Mouse (Mus musculus): ENCODE data around the gene Lcmt2.
"Not testable (repeated sequence)": the region's sequence is repeated elsewhere in the genome, so short reads cannot be mapped to it uniquely, and the experiment has no call there.

Lcmt2 gene

DNA sequence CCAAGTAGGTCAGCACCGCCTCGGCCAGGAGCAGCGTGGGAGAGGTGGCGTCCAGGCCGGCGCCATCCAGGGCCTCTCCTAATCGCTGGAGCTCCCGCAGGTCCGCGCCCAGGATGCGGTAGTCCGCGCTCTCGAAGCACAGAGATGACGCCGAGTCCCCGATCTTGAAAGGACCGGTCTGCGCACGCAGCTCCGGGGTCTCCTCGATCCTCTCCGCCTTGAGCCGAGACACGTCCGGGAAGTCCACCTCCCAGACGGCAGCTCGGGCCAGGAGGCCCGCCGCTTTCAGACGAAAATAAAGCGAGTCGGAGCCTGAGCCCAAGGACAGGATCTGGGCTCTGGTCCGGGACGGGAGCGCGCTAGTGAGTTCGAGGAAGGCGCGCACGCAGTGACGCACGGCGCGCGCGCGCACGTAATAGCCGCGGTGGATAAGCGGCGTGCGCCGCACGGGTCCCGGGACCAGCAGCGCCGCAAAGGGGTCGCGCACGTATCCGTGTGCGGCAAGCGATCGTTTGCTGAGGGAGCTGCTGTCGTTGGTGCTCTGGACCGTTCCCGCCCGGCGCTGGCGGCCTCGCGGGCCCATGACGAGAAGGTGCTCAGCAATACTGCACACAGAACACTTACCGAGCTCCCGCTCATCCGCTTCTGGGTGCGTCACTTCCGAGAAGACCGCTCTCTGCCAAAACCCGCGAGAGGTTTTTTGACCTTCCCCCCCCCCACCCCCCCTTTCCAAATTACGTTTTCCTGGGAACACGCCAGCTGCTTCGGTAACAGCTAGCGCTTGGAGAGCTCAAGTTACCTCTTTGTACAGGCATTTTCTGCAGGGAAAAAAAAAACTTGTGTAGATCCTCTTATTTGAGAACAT is at the start of gene Lcmt2, which contains the start of gene Adal:
Lcmt2 (minus strand) TSS at position 636 of the 865 bp plus-strand sequence.
Adal (plus strand) TSS at position 411 of the 865 bp plus-strand sequence.
- DNase-seq (ENCODE audit: low spot score), result peak; percentile 93

- DNase-seq (ENCODE audit: low spot score), result peak; percentile 13
Observed at GRCm38 (mm10) chr2:121188530-121188929, 48.1 kb upstream of the Lcmt2 start.

GRCm38 (mm10) chr2:121184142-121184541 is 43.7 kb upstream of the Lcmt2 start:
- DNase-seq (ENCODE audit: low spot score), result no peak

- DNase-seq (ENCODE audit: low spot score), result no peak
Observed at GRCm38 (mm10) chr2:121183431-121183830, 43.0 kb upstream of the Lcmt2 start.

GRCm38 (mm10) chr2:121178828-121179479 is 38.5 kb upstream of the Lcmt2 start:
- no peak for DNase-seq (ENCODE audit: low spot score)

DNA sequence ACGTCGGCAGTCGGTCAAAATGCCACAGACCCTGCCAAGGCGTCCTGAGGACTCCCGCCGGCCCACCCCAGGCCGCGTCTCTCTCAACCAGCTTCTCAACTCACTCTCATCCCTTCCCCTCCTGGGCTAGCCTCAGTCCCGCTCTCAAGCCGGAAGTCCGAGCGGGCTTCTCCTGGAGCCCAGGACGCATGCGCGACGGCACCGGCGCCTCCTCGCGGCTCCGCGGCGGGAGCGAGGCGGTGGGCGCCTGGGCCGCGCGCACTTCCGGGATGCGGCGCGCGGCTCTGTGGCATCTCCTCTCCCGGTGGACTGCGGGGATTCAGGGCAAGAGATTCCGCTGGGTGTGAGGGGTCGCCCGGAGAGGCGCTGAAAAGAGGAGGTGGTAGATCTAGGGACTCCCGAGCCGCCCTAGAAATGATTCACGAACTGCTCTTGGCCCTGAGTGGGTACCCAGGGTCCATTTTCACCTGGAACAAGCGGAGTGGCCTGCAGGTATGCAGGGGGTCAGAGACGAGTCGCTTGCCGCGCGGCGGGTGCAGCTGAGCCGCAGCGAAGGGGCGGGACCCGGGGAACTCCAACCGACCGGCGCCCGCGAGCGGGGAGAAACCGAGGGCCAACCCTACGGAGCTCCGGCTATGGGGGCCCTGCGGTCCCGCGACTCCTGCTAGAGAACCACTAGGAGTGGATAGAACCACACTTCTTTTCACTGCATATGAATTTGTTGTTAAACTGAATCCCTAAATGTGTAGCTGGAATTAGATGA is 30.7 kb upstream of the Lcmt2 start, which contains the start of gene Zscan29:
Zscan29 (minus strand) TSS at position 146 of the 763 bp plus-strand sequence.
- DNase-seq (ENCODE audit: low spot score), result peak; percentile 95

GRCm38 (mm10) chr2:121170481-121170971 is 30.1 kb upstream of the Lcmt2 start, which contains the start of gene Tubgcp4:
Gene Tubgcp4 (plus strand): TSS chr2:121170654.
- peak; percentile 65 for DNase-seq (ENCODE audit: low spot score)

DNA sequence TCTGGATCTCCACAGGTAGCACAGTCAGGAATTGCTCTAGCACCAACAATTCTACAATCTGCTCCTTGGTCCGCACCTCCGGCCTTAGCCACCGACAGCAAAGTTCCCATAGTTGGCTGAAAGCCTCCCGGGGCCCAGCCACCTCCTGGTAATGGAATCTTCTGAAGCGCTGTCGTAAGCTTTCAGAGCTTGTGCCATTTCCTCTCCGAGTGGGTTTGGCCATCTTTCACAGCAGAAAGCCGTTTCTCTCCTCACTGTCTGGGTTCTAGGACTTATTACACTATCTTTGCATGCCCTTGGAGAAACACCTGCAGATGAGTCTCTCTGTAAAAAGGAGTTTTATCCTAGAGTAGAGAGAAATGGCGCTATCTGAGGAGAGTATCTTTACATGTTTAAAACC is 29.4 kb upstream of the Lcmt2 start:
- DNase-seq (ENCODE audit: low spot score), result peak; percentile 7

GRCm38 (mm10) chr2:121169173-121169572 is 28.7 kb upstream of the Lcmt2 start:
- DNase-seq (ENCODE audit: low spot score), result no peak

DNA sequence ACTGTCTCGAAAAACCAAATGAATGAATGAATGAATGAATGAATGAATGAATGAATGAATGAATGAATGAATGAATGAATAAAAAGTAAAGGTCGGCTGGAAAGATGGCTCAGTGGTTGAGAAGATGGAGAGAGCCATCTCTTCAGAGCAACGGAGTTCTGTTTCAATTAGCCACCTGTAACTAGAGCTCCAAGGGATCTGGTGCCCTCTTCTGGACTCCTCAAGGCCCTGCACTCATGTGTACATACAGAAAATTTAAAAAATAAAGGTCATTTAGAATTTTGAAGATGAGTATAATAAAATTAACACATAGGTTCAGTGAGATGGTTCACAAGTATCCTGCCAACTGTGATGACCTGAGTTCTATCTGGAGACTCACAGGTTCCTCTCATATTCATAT is 12.6 kb upstream of the Lcmt2 start:
- peak; percentile 13 for DNase-seq (ENCODE audit: low spot score)

DNA sequence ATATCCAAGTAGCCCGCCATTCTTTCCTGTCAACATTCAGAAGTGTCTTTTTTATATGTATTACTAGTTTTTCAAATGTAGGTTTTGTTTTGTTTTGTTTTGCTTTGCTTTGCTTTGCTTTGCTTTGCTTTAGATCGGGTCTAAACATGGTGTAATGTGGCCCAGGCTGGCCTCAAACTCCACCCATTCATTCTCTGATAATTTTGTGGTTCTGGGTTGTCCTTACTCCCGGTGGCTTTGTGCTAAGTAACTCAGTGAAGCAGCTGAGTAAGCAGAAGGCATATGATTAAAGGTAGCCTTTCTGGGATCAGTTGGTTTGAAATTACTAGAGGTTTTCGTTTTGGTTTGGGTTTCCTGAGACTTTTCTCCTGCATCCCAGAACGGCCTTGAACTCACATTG is 9.2 kb upstream of the Lcmt2 start:
- DNase-seq (ENCODE audit: low spot score), result no peak

DNA sequence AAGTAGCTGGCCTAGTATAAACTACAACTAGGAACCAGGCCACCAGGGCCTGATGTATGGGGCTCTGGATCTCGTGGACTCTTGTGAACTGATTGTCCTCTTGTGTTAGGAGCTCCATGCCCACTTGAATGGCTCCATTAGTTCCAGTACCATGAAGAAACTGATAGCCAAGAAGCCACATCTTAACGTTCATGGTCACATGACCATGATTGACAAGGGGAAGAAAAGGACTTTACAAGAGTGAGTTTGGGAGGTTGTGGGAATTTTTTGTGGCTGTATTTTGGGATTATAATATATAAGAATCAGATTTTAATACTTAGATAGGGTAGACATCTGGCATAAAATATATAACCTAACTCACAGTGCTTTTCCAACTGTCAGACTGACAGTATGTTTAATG is 2.0 kb upstream of the Lcmt2 start:
- no peak for DNase-seq (ENCODE audit: low spot score)

DNA sequence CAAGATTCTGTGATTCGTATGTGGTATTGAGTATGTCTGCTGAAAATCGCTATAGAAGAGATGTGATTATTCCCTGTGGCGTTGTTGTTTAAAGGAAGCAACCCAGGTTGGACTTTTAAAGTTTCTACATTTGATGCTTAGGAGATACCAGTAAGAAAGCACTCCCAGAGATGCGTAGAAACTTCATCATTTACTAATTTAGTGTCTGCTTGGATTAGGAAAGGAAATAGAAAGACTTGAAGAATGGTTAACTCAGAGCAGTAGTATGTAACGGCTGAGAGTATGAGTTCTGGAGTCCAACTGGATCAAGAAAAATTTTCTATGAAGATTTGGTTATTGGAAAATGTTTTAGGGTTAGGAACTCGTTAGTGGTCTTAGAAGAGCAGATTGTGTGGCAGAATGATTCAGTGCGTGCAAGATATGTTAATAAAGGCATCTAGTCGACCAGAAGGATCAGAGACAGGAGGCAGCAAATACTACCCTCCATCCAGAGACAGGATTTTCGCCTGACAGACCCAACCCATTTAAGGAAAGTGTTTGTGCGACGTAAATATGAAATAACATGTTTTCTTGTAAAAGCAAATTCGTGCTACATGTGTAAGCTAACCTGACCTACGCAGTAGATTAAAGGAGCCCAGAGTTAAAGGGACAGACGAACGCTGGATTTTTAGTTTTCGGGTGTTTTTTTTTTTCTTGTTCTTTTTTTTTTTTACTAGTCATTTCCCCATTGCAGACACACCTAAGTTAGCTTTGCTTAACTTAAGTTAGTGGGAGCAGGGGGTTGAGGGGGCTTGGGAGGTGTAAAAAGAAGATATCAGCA is 973 bp upstream of the Lcmt2 start:
- DNase-seq (ENCODE audit: low spot score), result no peak

DNA sequence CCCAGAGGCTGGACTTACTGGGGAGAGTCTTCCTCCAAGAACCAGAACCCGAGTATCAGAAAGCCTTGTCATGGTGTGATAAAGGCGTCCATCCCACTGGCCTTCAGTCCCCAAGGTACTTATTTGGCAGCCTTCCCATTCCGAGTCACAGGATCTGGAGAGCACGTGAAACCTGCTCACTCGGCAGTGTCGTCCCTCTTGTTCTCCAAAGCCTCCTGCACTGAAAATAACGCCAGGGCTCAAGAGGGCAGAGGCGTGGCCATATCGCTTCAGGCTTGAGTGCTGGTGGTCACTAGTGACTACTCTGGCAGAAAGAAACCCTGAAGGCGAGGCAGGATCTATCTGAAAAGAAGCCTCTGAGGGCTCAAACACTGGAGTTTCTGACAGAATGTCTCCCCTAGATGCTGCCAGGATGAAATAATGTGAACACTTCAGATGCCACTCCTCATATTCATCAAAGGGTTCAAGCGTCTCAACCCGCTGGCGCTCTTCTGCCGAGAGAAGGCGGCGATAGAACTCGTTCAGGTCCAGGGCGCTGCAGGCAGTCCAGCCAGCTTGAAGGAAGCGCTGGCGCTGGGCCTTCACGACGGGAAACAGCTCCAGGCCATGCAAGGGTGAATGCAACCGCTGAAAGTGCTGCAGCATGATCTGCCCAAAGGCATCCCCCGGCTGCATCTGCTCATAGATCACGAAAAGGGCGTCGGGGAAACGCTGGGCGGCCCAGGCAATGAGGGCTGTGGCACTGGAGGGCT is 1.0 kb downstream of the Lcmt2 start:
- DNase-seq (ENCODE audit: low spot score), result no peak

- DNase-seq (ENCODE audit: low spot score), result no peak
Observed at GRCm38 (mm10) chr2:121137371-121137770, 3.1 kb downstream of the Lcmt2 start.

DNA sequence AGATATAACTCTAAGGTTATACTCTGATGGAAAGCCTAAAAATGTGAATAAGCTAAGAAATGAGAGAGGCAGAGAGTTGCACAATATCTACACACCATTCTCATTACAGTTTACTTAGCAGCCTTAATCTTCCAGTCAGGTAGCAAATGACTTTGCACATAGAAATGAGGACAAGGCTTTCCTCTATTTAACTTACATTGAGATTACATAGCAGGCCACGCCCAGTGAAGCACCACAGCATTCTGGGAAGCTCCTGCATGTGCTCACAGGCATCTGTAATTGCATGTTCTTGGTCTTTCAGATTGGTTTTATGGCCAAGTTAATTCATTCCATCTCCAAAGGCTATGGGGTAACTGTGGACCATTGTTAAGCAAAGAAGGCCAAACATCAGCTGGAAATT is 7.6 kb downstream of the Lcmt2 start:
- DNase-seq (ENCODE audit: low spot score), result no peak

DNA sequence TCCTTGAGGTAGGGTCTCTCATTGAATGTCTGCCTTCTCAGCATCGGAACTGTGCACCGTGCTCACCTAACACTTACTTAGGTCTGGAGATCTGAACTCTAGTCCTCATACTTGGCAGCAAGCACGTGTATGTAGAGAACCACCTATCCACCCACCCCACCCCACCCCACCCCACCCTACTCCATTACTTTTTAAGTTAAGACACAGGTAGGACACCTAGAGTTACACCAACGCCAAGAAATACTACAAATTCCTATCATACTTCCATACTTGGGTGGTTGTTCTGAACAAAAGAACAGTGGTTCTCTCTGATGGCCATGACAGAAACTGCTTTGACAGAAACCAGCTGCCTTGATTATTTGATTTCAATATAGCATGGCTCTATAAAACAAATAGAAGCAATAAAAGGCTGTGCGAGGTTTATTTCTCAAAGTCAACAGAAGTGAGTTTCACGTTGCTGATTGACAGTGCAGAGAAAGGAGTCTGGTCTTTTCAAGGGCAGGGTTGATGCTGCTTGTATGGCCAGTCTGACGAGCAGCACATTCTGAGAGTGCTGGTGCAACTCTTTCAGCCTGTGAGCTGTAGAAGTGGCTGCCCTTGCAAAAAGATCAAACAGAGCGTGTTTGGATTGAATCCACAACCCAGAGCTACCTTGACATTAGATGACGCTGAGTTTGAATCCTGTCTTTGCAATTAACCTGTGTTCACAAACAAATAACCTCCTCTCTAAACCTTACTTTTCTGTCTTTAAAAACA is 11.4 kb downstream of the Lcmt2 start:
- DNase-seq (ENCODE audit: low spot score), result no peak

GRCm38 (mm10) chr2:121127536-121127935 is 12.9 kb downstream of the Lcmt2 start:
- no peak for DNase-seq (ENCODE audit: low spot score)

- not testable (repeated sequence) for DNase-seq (ENCODE audit: low spot score)
Observed at GRCm38 (mm10) chr2:121126302-121126701, 14.2 kb downstream of the Lcmt2 start.

GRCm38 (mm10) chr2:121119260-121119659 is 21.2 kb downstream of the Lcmt2 start:
- no peak for DNase-seq (ENCODE audit: low spot score)
